Mouse (Mus musculus): ENCODE measurements around the gene Cops2. TPM values are rescaled to one million over a fixed set of nuclear protein-coding genes. Genes with fewer than 3 reads are reported as not detected.
A peak's percentile ranks its signal among the peaks of the same experiment; 100 is the strongest.

Cops2 gene
- polyA plus RNA-seq, 1 experiment from 2014 or later, result 58.5 TPM

GRCm38 (mm10) chr2:125820397-125820796 lies 38.5 kb downstream of the Cops2 start:
- no peak for ATAC-seq (ENCODE audit: extremely low read depth, insufficient number of reproducible peaks, low FRiP score, low TSS enrichment)
- no peak overlapping the region for H3K9ac ChIP-seq
- no peak overlapping the region for H3K4me2 ChIP-seq
- H3K27me3 ChIP-seq (replicated peaks), result no peaks in the 10 kb centered on the region
- no peaks in the 10 kb centered on the region for H3K9me3 ChIP-seq
- no peaks in the 10 kb centered on the region for H3K36me3 ChIP-seq
- H3K4me1 ChIP-seq, result no peaks in the 10 kb centered on the region
- no peak overlapping the region for H3K4me3 ChIP-seq
- no peak overlapping the region for H3K27ac ChIP-seq (replicated peaks)
- WGBS, result 85% methylated on average over 4 of the region's 4 CpGs

- ATAC-seq (ENCODE audit: extremely low read depth, insufficient number of reproducible peaks, low FRiP score, low TSS enrichment), result no peak
- Histone ChIP-seq H3K9ac (no peak overlapping the region), H3K4me1 (no peaks in the 10 kb centered on the region), H3K27me3 (replicated peaks) (no peaks in the 10 kb centered on the region), H3K36me3 (no peaks in the 10 kb centered on the region), H3K9me3 (no peaks in the 10 kb centered on the region), H3K4me2 (no peak overlapping the region), H3K4me3 (no peak overlapping the region), H3K27ac (replicated peaks) (no peak overlapping the region)
- 61% methylated on average over 9 of the region's 9 CpGs for WGBS
Observed at GRCm38 (mm10) chr2:125813972-125814595, 44.9 kb downstream of the Cops2 start.

GRCm38 (mm10) chr2:125811332-125811731 lies 47.6 kb downstream of the Cops2 start:
- H3K4me3 ChIP-seq, result no peak overlapping the region
- H3K36me3 ChIP-seq, result no peaks in the 10 kb centered on the region
- ATAC-seq (ENCODE audit: extremely low read depth, insufficient number of reproducible peaks, low FRiP score, low TSS enrichment), result no peak
- H3K9ac ChIP-seq, result no peak overlapping the region
- H3K4me2 ChIP-seq, result no peak overlapping the region
- H3K9me3 ChIP-seq, result 0 out of 2 replicates have a peak, but pooled peaks cover 5% of the 10 kb centered on the region
- H3K4me1 ChIP-seq, result no peaks in the 10 kb centered on the region
- H3K27me3 ChIP-seq (replicated peaks), result no peaks in the 10 kb centered on the region
- H3K27ac ChIP-seq (replicated peaks), result no peak overlapping the region
- 64% methylated on average over 2 of the region's 2 CpGs for WGBS

GRCm38 (mm10) chr2:125809551-125809950 lies 49.4 kb downstream of the Cops2 start:
- no peaks in the 10 kb centered on the region for H3K36me3 ChIP-seq
- 77% methylated on average over 7 of the region's 7 CpGs for WGBS
- ATAC-seq (ENCODE audit: extremely low read depth, insufficient number of reproducible peaks, low FRiP score, low TSS enrichment), result no peak
- peaks cover 10% of the 10 kb centered on the region; the same call in 1 of the 2 replicates for H3K9me3 ChIP-seq
- H3K4me1 ChIP-seq, result no peaks in the 10 kb centered on the region
- H3K9ac ChIP-seq, result no peak overlapping the region
- H3K4me3 ChIP-seq, result no peak overlapping the region
- no peaks in the 10 kb centered on the region for H3K27me3 ChIP-seq (replicated peaks)
- H3K4me2 ChIP-seq, result no peak overlapping the region
- H3K27ac ChIP-seq (replicated peaks), result no peak overlapping the region

- Histone ChIP-seq H3K4me3 (no peak overlapping the region), H3K27ac (replicated peaks) (no peak overlapping the region), H3K4me1 (peaks cover 6% of the 10 kb centered on the region), H3K4me2 (no peak overlapping the region), H3K9me3 (peaks cover 10% of the 10 kb centered on the region; the same call in 1 of the 2 replicates), H3K36me3 (no peaks in the 10 kb centered on the region), H3K9ac (no peak overlapping the region), H3K27me3 (replicated peaks) (no peaks in the 10 kb centered on the region)
- ATAC-seq (ENCODE audit: extremely low read depth, insufficient number of reproducible peaks, low FRiP score, low TSS enrichment), result no peak
- WGBS, result 41% methylated on average over 1 of the region's 1 CpGs
Observed at GRCm38 (mm10) chr2:125805826-125806225, 53.1 kb downstream of the Cops2 start.

- no peak for ATAC-seq (ENCODE audit: extremely low read depth, insufficient number of reproducible peaks, low FRiP score, low TSS enrichment)
- no peaks in the 10 kb centered on the region for H3K36me3 ChIP-seq
- no peak overlapping the region for H3K4me3 ChIP-seq
- no peak overlapping the region for H3K4me2 ChIP-seq
- H3K9ac ChIP-seq, result no peak overlapping the region
- no peaks in the 10 kb centered on the region for H3K27me3 ChIP-seq (replicated peaks)
- peaks cover 17% of the 10 kb centered on the region for H3K4me1 ChIP-seq
- no peak overlapping the region for H3K27ac ChIP-seq (replicated peaks)
- 74% methylated on average over 4 of the region's 4 CpGs for WGBS
- peaks cover 10% of the 10 kb centered on the region; the same call in 1 of the 2 replicates for H3K9me3 ChIP-seq
Observed at GRCm38 (mm10) chr2:125801947-125802346, 57.0 kb downstream of the Cops2 start.

GRCm38 (mm10) chr2:125801038-125801437 lies 57.9 kb downstream of the Cops2 start:
- Histone ChIP-seq H3K36me3 (no peaks in the 10 kb centered on the region), H3K9ac (peak overlapping the region; percentile 21; the same call in 1 of the 2 replicates)
- ATAC-seq (ENCODE audit: extremely low read depth, insufficient number of reproducible peaks, low FRiP score, low TSS enrichment), result no peak

GRCm38 (mm10) chr2:125800428-125800827 lies 58.5 kb downstream of the Cops2 start:
- no peak overlapping the region for H3K9ac ChIP-seq
- H3K9me3 ChIP-seq, result no peaks in the 10 kb centered on the region
- peak overlapping the region; percentile 32 for H3K4me2 ChIP-seq
- peak overlapping the region; percentile 58; the same call in 1 of the 2 replicates for H3K27ac ChIP-seq (replicated peaks)
- no peak for ATAC-seq (ENCODE audit: extremely low read depth, insufficient number of reproducible peaks, low FRiP score, low TSS enrichment)
- H3K36me3 ChIP-seq, result no peaks in the 10 kb centered on the region
- no peak overlapping the region for H3K4me3 ChIP-seq
- 32% methylated on average over 4 of the region's 4 CpGs for WGBS
- H3K27me3 ChIP-seq (replicated peaks), result no peaks in the 10 kb centered on the region
- peaks cover 17% of the 10 kb centered on the region for H3K4me1 ChIP-seq

More at GRCm38 (mm10) chr2:125801038-125801437, 57.9 kb downstream of the Cops2 start:
- H3K4me3 ChIP-seq, result no peak overlapping the region
- H3K4me2 ChIP-seq, result peak overlapping the region; percentile 32
- H3K4me1 ChIP-seq, result peaks cover 17% of the 10 kb centered on the region
- peak overlapping the region; percentile 58 for H3K27ac ChIP-seq (replicated peaks)
- no peaks in the 10 kb centered on the region for H3K27me3 ChIP-seq (replicated peaks)
- WGBS, result 32% methylated on average over 8 of the region's 8 CpGs
- H3K9me3 ChIP-seq, result peaks cover 2% of the 10 kb centered on the region; the same call in 1 of the 2 replicates

- peaks cover 17% of the 10 kb centered on the region for H3K4me1 ChIP-seq
- no peaks in the 10 kb centered on the region for H3K36me3 ChIP-seq
- no peak for ATAC-seq (ENCODE audit: extremely low read depth, insufficient number of reproducible peaks, low FRiP score, low TSS enrichment)
- H3K9me3 ChIP-seq, result no peaks in the 10 kb centered on the region
- H3K4me2 ChIP-seq, result no peak overlapping the region
- no peak overlapping the region for H3K4me3 ChIP-seq
- no peak overlapping the region for H3K9ac ChIP-seq
- no peaks in the 10 kb centered on the region for H3K27me3 ChIP-seq (replicated peaks)
- no peak overlapping the region for H3K27ac ChIP-seq (replicated peaks)
Observed at GRCm38 (mm10) chr2:125797872-125798271, 61.1 kb downstream of the Cops2 start.

GRCm38 (mm10) chr2:125795118-125795517 lies 63.8 kb downstream of the Cops2 start:
- no peak for ATAC-seq (ENCODE audit: extremely low read depth, insufficient number of reproducible peaks, low FRiP score, low TSS enrichment)
- WGBS, result 60% methylated on average over 2 of the region's 2 CpGs
- no peaks in the 10 kb centered on the region for H3K27me3 ChIP-seq (replicated peaks)

GRCm38 (mm10) chr2:125794166-125794565 lies 64.8 kb downstream of the Cops2 start:
- H3K27me3 ChIP-seq (replicated peaks), result no peaks in the 10 kb centered on the region
- no peaks in the 10 kb centered on the region for H3K36me3 ChIP-seq
- ATAC-seq (ENCODE audit: extremely low read depth, insufficient number of reproducible peaks, low FRiP score, low TSS enrichment), result no peak
- no peak overlapping the region for H3K4me3 ChIP-seq
- H3K4me2 ChIP-seq, result no peak overlapping the region
- 70% methylated on average over 2 of the region's 2 CpGs for WGBS
- no peaks in the 10 kb centered on the region for H3K9me3 ChIP-seq
- no peak overlapping the region for H3K9ac ChIP-seq
- no peak overlapping the region for H3K27ac ChIP-seq (replicated peaks)
- no peaks in the 10 kb centered on the region for H3K4me1 ChIP-seq

More at GRCm38 (mm10) chr2:125795118-125795517, 63.8 kb downstream of the Cops2 start:
- no peaks in the 10 kb centered on the region for H3K9me3 ChIP-seq
- no peak overlapping the region for H3K9ac ChIP-seq
- peaks cover 4% of the 10 kb centered on the region for H3K4me1 ChIP-seq
- H3K27ac ChIP-seq (replicated peaks), result no peak overlapping the region
- H3K4me2 ChIP-seq, result no peak overlapping the region
- H3K36me3 ChIP-seq, result no peaks in the 10 kb centered on the region
- no peak overlapping the region for H3K4me3 ChIP-seq

GRCm38 (mm10) chr2:125792879-125793261 lies 66.1 kb downstream of the Cops2 start:
- no peak overlapping the region for H3K27ac ChIP-seq (replicated peaks)
- no peak for ATAC-seq (ENCODE audit: extremely low read depth, insufficient number of reproducible peaks, low FRiP score, low TSS enrichment)

More at GRCm38 (mm10) chr2:125792879-125793261, 66.1 kb downstream of the Cops2 start:
- Histone ChIP-seq H3K36me3 (no peaks in the 10 kb centered on the region), H3K9me3 (no peaks in the 10 kb centered on the region), H3K27me3 (replicated peaks) (no peaks in the 10 kb centered on the region), H3K4me2 (no peak overlapping the region), H3K4me3 (no peak overlapping the region), H3K4me1 (peaks cover 5% of the 10 kb centered on the region; the same call in 1 of the 2 replicates), H3K9ac (no peak overlapping the region)
- 67% methylated on average over 11 of the region's 11 CpGs for WGBS

Measured in heart, embryonic 13.5 days (tissue).